Mouse (Mus musculus) forebrain, embryonic 12.5 days (tissue): ENCODE measurements around the gene Smyd3. TPM values are rescaled to one million over a fixed set of nuclear protein-coding genes. Genes with fewer than 3 reads are reported as not detected.

Experiments used
- ATAC-seq: fragments of 200-750 bp; cut with Nextera tagmentation; 2 replicates; pipeline ENCODE4 v1.8.0; 2017; ENCODE audit warnings: moderate TSS enrichment; ENCODE audit not compliant: low FRiP score
- H3K27ac ChIP-seq: fragments of 300-500 bp; sonication (generic); 2 replicates; pipeline ENCODE4 v1.5.1; 2016; ENCODE audit warnings: mild to moderate bottlenecking
- H3K27me3 ChIP-seq: fragments of 300-500 bp; sonication (generic); 2 replicates; pipeline ENCODE4 v1.6.1; 2016; ENCODE audit warnings: mild to moderate bottlenecking
- H3K36me3 ChIP-seq: fragments of 300-500 bp; sonication (generic); replicated peaks from 2 replicates; pipeline ENCODE4 v1.6.1; 2016; ENCODE audit warnings: mild to moderate bottlenecking
- H3K4me1 ChIP-seq: fragments of 300-500 bp; sonication (generic); 2 replicates; pipeline ENCODE4 v1.6.1; 2016
- H3K4me2 ChIP-seq: fragments of 300-500 bp; sonication (generic); 2 replicates; pipeline ENCODE4 v1.6.1; 2016; ENCODE audit warnings: mild to moderate bottlenecking, moderate library complexity
- H3K4me3 ChIP-seq: fragments of 300-500 bp; sonication (generic); replicated peaks from 2 replicates; pipeline ENCODE4 v1.5.1; 2016; ENCODE audit warnings: mild to moderate bottlenecking
- H3K9ac ChIP-seq: fragments of 300-500 bp; sonication (generic); 2 replicates; pipeline ENCODE4 v1.6.1; 2016; ENCODE audit warnings: mild to moderate bottlenecking
- H3K9me3 ChIP-seq: fragments of 300-500 bp; sonication (generic); 2 replicates; pipeline ENCODE4 v1.6.1; 2016
- WGBS: fragments of 180-500 bp; shearing (Covaris S2); methylation state at CpG from one replicate; pipeline ENCODE4 v1.1.7; 2016; 5-methylcytosine and 5-hydroxymethylcytosine counted together
- polyA plus RNA-seq: library from polyadenylated mRNA; unstranded; fragments of >200 nt; fragmentation: Nextera tagmentation; extraction: Ambion mirVana; gene quantifications from 2 replicates; pipeline ENCODE4 v1.2.1, GENCODE M21; 2016

Gene Smyd3
- polyA plus RNA-seq, 1 experiment from 2014 or later: 13.5 TPM

GRCm38 (mm10) chr1:179255826-179256512 is 261.9 kb downstream of the Smyd3 start:
- Histone ChIP-seq H3K9ac (no peak overlapping the region), H3K27ac (no peak overlapping the region), H3K36me3 (no peaks in the 10 kb centered on the region), H3K4me3 (no peak overlapping the region), H3K27me3 (no peaks in the 10 kb centered on the region), H3K4me1 (peaks cover 9% of the 10 kb centered on the region), H3K9me3 (0 out of 2 replicates have a peak, but pooled peaks cover 4% of the 10 kb centered on the region), H3K4me2 (no peak overlapping the region)
- 83% methylated on average over 11 of the region's 11 CpGs for WGBS
- ATAC-seq: no peak

GRCm38 (mm10) chr1:179254531-179254930 is 263.3 kb downstream of the Smyd3 start:
- Histone ChIP-seq H3K9me3 (no peaks in the 10 kb centered on the region), H3K4me2 (no peak overlapping the region), H3K27ac (no peak overlapping the region), H3K4me3 (no peak overlapping the region), H3K36me3 (no peaks in the 10 kb centered on the region), H3K27me3 (no peaks in the 10 kb centered on the region), H3K4me1 (peaks cover 17% of the 10 kb centered on the region), H3K9ac (no peak overlapping the region)
- 16% methylated on average over 3 of the region's 3 CpGs for WGBS
- no peak for ATAC-seq

GRCm38 (mm10) chr1:179252611-179253010 is 265.2 kb downstream of the Smyd3 start:
- Histone ChIP-seq H3K4me2 (no peak overlapping the region), H3K36me3 (no peaks in the 10 kb centered on the region), H3K4me3 (no peak overlapping the region), H3K27me3 (no peaks in the 10 kb centered on the region), H3K9ac (no peak overlapping the region), H3K4me1 (peaks cover 27% of the 10 kb centered on the region), H3K9me3 (no peaks in the 10 kb centered on the region), H3K27ac (no peak overlapping the region)
- WGBS: 81% methylated on average over 4 of the region's 4 CpGs
- ATAC-seq: no peak

- Histone ChIP-seq H3K4me1 (peaks cover 27% of the 10 kb centered on the region), H3K9me3 (no peaks in the 10 kb centered on the region), H3K36me3 (no peaks in the 10 kb centered on the region), H3K27me3 (peaks cover 2% of the 10 kb centered on the region; the same call in 1 of the 2 replicates), H3K4me3 (no peak overlapping the region), H3K27ac (no peak overlapping the region), H3K4me2 (no peak overlapping the region), H3K9ac (no peak overlapping the region)
- no peak for ATAC-seq
- 89% methylated on average over 3 of the region's 3 CpGs for WGBS
These were observed 267.5 kb downstream of the Smyd3 start for GRCm38 (mm10) chr1:179250388-179250787.

GRCm38 (mm10) chr1:179243554-179243953 is 274.3 kb downstream of the Smyd3 start:
- 74% methylated on average over 8 of the region's 8 CpGs for WGBS
- H3K9ac ChIP-seq: no peak overlapping the region
- no peak overlapping the region for H3K4me3 ChIP-seq
- peaks cover 11% of the 10 kb centered on the region for H3K4me1 ChIP-seq
- H3K9me3 ChIP-seq: no peaks in the 10 kb centered on the region
- H3K4me2 ChIP-seq: no peak overlapping the region
- H3K36me3 ChIP-seq: no peaks in the 10 kb centered on the region
- H3K27ac ChIP-seq: no peak overlapping the region
- H3K27me3 ChIP-seq: peaks cover 9% of the 10 kb centered on the region; the same call in 1 of the 2 replicates
- ATAC-seq: no peak

- WGBS: 86% methylated on average over 6 of the region's 6 CpGs
- Histone ChIP-seq H3K4me2 (no peak overlapping the region), H3K9me3 (no peaks in the 10 kb centered on the region), H3K36me3 (no peaks in the 10 kb centered on the region), H3K27me3 (peaks cover 9% of the 10 kb centered on the region; the same call in 1 of the 2 replicates), H3K4me1 (peaks cover 9% of the 10 kb centered on the region; the same call in 1 of the 2 replicates), H3K9ac (no peak overlapping the region), H3K27ac (no peak overlapping the region), H3K4me3 (no peak overlapping the region)
- no peak for ATAC-seq
These were observed 277.1 kb downstream of the Smyd3 start for GRCm38 (mm10) chr1:179240663-179241279.

GRCm38 (mm10) chr1:179238639-179239038 is 279.2 kb downstream of the Smyd3 start:
- Histone ChIP-seq H3K4me1 (peaks cover 6% of the 10 kb centered on the region; the same call in 1 of the 2 replicates), H3K27ac (no peak overlapping the region), H3K36me3 (no peaks in the 10 kb centered on the region), H3K4me2 (no peak overlapping the region), H3K9me3 (no peaks in the 10 kb centered on the region), H3K4me3 (no peak overlapping the region), H3K27me3 (no peaks in the 10 kb centered on the region), H3K9ac (no peak overlapping the region)
- no peak for ATAC-seq
- 72% methylated on average over 2 of the region's 2 CpGs for WGBS

- Histone ChIP-seq H3K4me3 (no peak overlapping the region), H3K9me3 (no peaks in the 10 kb centered on the region), H3K36me3 (no peaks in the 10 kb centered on the region), H3K9ac (no peak overlapping the region), H3K4me1 (0 out of 2 replicates have a peak, but pooled peaks cover under 1% of the 10 kb centered on the region), H3K27ac (no peak overlapping the region), H3K4me2 (no peak overlapping the region), H3K27me3 (no peaks in the 10 kb centered on the region; the same call in 1 of the 2 replicates)
- ATAC-seq: no peak
- 35% methylated on average over 7 of the region's 7 CpGs for WGBS
These were observed 279.9 kb downstream of the Smyd3 start for GRCm38 (mm10) chr1:179237989-179238388.

- Histone ChIP-seq H3K27ac (no peak overlapping the region), H3K4me3 (no peak overlapping the region), H3K4me2 (no peak overlapping the region), H3K4me1 (peaks cover 7% of the 10 kb centered on the region; the same call in 1 of the 2 replicates), H3K36me3 (no peaks in the 10 kb centered on the region), H3K27me3 (no peaks in the 10 kb centered on the region; the same call in 1 of the 2 replicates), H3K9ac (no peak overlapping the region), H3K9me3 (no peaks in the 10 kb centered on the region)
- no peak for ATAC-seq
- WGBS: 91% methylated on average over 8 of the region's 8 CpGs
These were observed 281.5 kb downstream of the Smyd3 start for GRCm38 (mm10) chr1:179236217-179236840.

GRCm38 (mm10) chr1:179231777-179232661 is 285.8 kb downstream of the Smyd3 start:
- peak; percentile 75 for ATAC-seq
- Histone ChIP-seq H3K9ac (no peak overlapping the region), H3K36me3 (no peaks in the 10 kb centered on the region), H3K9me3 (no peaks in the 10 kb centered on the region), H3K4me2 (no peak overlapping the region; the same call in 1 of the 2 replicates), H3K27ac (0 out of 2 replicates have a peak overlapping the region, but pooled peaks have one; percentile 19), H3K4me3 (no peak overlapping the region), H3K4me1 (peaks cover 11% of the 10 kb centered on the region; the same call in 1 of the 2 replicates), H3K27me3 (peaks cover 7% of the 10 kb centered on the region)
- 35% methylated on average over 13 of the region's 13 CpGs for WGBS

- peaks cover 11% of the 10 kb centered on the region; the same call in 1 of the 2 replicates for H3K4me1 ChIP-seq
- H3K36me3 ChIP-seq: no peaks in the 10 kb centered on the region
- H3K9me3 ChIP-seq: no peaks in the 10 kb centered on the region
- H3K4me2 ChIP-seq: no peak overlapping the region
- H3K27ac ChIP-seq: no peak overlapping the region
- no peak overlapping the region for H3K4me3 ChIP-seq
- H3K27me3 ChIP-seq: peaks cover 7% of the 10 kb centered on the region
- no peak for ATAC-seq
- no peak overlapping the region for H3K9ac ChIP-seq
- 68% methylated on average over 3 of the region's 3 CpGs for whole genome bisulfite sequencing
These were observed 288.3 kb downstream of the Smyd3 start for GRCm38 (mm10) chr1:179229515-179229914.
